Mouse (Mus musculus) left cerebral cortex, postnatal 25 days (tissue): ENCODE measurements at regions not wholly inside any gene's neighbourhood (a gene's known extent, or its start where the extent isn't known, plus 50 kb on each side); places are given as distances from the start of the nearest gene placed in this dataset.

Experiments
- DNase-seq, 2 experiments: peaks; one replicate each; pipeline ENCODE4 v3.0.0; 2022; ENCODE audit warnings: low spot score in 2 of 2, mixed read lengths in 1 of 2
- intact Hi-C: fragments of 180-260 bp; cut with DNase I; formaldehyde crosslinking; loops from one replicate; pipeline ENCODE4 v1.15.1; 2025

DNA sequence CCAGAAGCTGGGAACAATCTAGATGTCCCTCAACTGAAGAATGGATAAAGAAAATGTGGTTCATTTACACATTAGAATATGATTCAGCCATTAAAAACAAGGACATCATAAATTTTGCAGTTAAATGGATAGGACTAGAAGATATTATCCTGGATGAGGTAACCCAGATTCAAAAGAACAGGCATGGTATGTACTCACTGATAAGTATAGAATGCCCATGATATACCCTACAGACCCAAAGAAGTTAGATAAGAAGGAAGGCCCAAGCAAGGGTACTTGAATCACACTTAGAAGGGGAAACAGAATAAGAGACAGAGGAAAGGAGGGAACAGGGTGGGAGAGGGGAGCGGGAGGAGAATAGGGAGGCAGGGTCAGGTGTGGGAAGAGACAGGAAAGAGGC, 127.4 kb upstream of the Itga4 start:
- no peak for DNase-seq
- intact Hi-C loops = no loop called here

DNA sequence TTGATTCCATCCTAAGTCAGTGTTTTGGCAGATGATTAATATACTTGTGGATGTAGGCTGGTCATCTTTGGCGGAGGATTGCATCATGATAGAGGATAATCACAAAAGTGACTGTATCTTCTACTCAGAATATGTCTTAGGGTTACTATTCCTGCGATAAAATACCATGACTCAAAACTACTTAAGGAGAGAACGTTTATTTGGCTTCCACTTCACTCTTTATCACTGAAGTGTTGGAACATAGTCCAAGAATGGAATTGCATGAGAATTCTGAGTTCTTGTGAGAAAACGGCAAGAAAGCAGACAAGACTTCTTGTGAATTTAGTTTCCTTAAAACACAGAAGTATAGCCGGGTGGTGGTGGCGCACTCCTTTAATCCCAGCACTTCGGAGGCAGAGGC, 124.6 kb upstream of the Itga4 start:
- DNase-seq = peak in 1 of 2 experiments; percentile 12
- intact Hi-C loops = no loop called here

DNA sequence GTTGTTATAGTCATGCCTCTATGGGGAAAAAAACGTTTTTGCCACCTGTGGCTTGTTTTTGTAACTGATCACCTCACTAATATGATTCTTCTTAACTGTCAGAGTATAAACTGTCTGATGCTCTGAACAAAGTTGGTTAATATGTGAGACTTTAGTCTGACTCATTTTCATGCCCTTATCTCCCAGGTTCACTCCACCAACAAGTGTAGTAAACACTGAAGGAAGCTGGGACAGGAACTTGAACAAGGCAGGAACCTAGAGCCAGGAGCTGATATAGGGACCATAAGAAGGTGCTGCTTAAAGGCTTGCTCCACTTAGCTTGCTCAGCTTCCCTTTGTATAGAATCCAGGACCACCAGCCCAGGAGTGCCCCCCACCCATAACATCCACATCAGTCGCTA, 124.0 kb upstream of the Itga4 start:
- intact Hi-C loops = no loop called here
- DNase-seq = no peak

DNA sequence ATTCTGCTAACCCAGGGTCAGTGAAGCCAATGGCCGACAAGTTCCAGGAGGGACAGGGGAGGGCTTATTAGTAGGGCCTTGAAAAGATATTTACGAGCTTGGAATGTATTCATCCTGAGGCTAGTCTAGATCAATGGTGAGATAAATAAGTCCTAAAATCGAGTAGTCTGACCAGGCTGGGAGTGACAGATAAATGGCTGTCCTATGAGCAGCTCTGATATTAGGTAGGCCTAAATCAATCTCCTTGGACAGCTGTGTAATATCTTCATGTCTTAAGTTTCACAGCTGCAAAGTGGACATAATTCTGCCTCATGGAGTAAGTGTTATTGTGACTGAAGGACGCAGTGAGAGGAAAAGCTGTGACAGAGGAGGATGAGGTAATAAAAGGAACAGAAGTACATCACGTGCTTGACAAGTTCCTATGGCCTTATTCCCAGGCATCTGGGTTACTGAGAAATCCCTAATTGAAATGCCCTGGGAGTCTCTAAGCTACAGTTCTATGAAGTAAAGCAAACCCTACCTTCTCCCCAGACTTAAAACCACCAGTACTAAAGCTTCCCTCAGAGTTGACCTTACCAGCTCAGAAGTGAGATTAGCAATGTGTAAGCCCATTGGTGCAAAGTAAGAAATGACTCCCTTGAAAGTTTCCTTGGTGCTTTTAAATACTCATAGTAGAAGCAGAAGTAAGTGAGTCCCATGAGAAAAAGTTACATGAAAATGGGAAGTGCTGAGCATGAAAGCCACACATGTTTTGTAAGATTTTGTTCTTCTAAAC, 123.3 kb upstream of the Itga4 start:
- DNase-seq = no peak
- intact Hi-C loops = no loop called here

DNA sequence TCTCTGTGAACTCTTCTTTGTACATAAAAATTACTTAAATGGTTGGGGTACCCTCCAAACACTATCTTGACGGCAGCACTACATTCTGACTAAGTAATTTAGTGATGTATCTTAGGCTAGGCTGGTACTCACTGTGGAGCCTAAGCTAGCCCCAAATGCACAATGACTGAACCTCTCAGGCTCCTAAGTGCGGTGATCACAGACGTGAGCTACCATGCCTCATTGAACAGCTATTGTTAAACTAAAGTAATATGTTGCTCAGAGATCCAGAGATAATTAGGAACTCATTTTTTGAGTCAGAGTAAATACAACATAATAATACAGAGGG, 122.7 kb upstream of the Itga4 start:
- DNase-seq = no peak
- intact Hi-C loops = no loop called here

DNA sequence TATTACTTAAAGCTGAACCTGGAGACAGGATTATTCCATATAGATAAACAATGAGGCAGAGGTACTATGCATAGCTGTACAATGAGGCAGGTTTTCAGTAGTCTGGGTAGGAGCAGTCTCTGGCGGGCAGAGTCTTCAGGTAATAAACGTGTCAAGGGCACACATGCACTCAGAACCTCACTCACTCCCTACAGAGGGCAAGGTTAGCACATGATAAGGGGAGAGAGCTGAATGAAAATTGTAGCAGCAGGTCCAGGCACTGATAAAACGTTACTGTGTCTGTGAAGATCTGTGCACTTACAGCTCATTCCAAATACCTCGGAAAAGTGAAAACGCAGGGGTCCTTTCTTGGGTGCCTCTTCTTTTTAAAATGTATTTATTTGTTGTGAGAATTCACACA, 120.9 kb upstream of the Itga4 start:
- intact Hi-C loops = no loop called here
- no peak for DNase-seq

DNA sequence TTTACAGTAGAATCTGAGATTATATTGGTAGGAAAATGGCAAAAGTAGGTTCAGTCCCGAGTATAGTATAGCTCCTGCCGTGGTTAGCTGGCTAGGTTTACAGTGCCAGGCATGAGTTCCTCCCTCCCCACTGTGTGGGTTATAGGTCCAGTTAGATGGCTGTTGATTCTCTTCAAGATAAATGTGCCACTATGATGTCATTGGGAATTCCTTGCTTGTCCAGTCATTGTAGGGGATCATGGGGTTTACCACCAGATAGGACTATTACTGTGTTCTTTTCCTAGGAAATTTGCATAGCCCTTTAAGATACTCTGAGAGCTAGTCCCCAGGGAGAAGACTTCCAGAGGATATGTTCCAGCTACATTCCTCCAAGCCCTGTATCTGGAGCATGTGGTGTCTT, 119.2 kb upstream of the Itga4 start:
- DNase-seq = no peak
- intact Hi-C loops = no loop called here

DNA sequence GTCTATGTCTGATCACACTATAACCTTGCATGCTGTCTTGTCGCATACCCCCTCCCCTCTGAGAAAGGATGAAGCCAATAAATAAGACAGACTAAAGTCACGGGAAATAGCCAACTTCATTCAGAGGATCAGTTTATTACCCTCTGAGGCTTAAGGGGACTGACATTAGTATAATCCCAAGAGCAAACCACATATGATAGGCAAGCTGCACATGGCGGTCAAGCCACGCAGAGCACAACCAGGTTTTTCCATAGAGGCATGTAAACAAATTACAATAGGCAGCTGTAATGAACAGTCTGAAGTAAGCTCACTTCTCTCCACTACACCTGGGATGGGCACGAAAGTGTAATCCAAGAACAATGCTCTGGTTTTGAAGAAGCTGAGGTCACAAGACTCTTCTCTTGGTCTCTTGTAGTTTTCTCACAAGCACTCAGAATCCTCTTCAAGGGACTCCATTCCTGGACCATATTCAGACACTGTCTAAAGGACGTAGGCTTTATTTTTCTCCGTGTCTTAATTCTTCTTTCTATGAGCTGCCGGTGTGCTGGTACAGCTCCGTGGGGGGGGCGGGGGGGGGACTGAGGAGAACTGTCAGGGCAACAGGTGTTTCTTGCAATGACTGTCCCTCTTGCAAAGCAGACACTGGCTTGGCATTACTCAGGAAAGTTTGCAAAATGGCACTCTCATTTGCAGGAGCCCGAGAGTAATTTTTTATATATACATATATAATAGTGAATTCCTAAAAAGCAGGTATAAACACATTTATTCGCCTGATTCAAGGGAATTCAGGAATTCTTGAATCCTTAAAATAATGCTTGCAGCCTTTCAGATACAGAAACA, 118.4 kb upstream of the Itga4 start:
- DNase-seq = no peak
- intact Hi-C loops = no loop called here

DNA sequence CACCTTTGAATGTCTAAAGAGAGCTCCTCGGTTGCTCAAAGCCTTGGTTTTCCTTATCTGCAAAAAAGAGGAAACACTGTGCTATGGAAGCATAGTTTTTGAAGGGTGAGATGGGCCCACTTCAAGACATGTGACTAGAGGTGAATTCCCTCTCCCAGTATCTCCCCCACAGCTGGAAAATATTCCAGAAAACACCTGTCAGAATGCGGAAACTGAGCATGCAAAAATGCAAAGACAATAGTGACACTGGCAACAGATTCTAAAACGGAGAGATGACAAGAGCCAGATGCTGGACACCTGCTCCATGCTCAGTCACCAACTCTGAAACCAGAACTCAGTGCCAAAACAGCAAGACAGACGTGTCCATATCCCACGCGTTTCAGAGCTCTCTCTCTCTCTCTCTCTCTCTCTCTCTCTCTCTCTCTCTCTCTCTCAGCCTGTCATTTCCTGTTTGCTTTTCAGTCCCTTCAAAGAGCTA, 117.5 kb upstream of the Itga4 start:
- DNase-seq = no peak
- intact Hi-C loops = no loop called here

DNA sequence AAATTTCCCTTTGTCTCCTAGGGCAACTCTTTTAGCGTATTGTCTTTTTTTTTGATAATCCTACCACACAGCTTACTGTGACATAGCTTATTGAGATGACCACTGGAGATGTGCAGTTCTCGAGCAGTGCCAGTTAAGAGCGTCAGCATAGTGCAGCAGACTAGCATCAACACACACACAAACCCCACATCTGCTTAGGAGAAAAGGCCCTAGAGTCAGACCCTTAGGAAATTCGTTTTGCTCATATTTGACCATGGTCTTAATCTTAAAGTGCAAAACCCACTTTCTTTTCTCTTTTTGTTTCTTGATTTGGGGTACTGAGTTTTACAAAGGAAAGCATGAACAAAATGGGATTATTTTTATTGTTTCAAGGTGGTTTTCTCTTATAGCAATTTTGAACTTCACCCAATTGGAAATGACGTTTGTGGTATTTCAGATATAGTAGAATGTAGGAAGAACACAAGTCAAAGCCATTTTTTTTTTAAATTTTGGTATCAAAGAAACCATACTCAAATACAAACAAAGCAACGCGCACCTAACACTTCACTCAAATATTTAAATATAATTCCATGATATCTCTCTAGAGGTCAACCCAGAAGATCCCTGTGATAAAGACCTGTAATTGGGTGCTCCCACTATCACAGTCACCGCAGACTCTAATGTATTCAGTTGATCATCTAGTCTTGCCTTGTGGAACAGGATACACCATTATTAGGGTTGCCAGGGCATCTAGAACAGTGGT, 116.7 kb upstream of the Itga4 start:
- intact Hi-C loops = no loop called here
- no peak for DNase-seq

DNA sequence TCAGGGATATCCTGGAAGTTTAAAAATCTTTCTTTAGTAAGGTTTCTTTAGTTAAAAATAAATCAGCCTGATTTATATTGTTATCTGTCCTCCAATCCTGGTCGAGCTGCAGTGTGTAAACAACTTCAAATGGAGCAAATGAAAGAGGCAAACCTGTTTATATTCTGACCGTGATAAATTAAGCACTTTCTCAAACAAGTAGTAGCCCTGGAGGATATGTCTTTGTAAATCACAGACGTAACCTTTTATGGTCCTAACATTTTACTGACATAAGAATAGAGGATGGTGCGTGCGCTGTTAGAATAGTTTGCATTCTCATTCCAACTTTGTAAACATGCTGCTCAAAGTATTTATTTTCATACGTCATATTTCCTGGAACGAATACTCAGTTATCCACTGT, 113.3 kb upstream of the Itga4 start:
- DNase-seq = no peak
- intact Hi-C loops = no loop called here

DNA sequence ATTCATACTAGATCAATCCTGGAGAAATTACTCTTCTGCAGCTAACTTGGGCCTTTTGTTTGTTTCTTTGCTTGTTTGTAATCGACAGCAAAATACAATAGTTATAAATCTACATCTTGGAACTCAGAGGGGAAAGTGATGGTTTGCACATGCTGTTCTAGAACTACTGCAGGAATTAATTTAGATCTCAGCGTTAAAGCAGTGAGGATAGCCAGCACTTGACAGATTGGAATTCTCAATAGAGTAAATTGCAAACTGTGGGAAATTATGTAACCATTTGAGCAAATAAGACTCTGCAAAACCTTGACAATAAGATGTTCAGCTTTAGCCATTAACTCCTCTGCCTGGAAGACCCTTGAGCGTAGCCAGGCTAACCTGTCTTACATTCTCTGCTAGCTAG, 112.0 kb upstream of the Itga4 start:
- DNase-seq = no peak
- intact Hi-C loops = no loop called here

DNA sequence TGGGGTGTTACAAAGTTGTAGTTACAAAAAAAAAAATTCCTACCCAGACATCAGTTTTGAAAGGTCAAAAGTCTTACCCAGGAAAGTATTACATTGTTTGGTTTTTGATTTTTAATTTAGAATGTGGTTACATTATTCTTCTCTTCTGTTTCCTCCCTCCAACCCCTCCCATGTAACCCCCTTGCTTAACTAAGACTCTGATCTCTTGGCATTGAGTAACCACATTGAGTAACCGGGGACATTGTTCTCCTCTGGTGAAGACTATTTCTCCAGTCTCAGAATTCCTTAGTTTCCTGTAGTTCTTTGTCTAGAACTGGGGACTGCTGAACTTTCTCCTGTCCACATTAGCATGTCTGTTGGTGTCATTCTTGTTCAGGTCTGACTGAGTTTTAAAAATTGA, 109.3 kb upstream of the Itga4 start:
- intact Hi-C loops = no loop called here
- DNase-seq = no peak

DNA sequence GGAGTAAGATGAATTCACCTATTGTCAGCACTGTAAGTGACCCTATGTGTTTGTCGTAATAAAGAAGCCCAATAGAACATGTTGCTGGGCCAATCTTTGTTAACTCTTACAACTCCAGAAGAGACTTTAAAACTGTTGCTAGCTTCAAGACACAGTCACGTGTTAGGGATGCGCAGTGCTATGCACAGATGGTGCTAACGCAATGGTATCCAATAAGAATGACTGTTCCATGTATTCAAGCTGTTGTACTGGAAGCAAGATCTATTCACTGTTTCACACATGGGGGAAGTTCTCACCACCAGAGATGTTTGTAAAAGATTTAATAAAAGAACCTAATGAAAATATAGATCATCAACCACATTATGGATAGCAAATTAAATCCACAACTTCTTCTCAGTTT, 108.7 kb upstream of the Itga4 start:
- no peak for DNase-seq

DNA sequence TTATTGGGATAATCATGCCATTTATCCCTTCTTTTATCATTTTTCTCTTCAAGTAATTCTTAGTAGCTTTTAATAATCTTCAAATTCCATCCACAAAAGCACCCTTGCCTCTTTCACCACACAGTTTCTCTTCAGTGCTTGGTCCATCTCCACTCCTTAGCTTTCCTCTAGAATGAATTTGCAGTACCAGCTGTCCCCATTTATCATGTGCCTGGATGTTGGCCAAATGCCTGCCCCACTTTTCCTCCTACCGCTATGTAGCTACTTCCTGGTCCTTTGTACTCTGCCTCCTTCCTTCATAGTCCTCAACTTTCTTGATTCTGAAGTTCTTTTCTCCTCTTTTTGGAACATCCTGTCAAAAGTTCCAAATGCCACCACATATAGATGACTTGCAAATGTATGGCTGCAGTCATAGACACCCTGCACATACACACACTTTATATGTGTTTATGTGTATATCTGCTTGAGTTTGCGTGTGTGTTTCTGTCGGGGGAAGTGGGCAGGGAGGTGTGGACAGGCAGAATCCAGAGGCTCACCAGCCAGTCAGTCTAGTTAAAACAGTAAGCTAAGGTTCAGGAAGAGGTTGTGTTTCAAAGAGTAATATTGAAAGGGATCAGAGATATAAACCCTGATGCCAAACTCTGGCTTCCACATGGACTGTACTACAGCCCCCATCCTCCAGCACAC, 106.1 kb upstream of the Itga4 start:
- peak in 1 of 2 experiments; percentile 59 for DNase-seq
- intact Hi-C loops = no loop called here

More for the DNA sequence above, 108.7 kb upstream of the Itga4 start:
- intact Hi-C loops = no loop called here

DNA sequence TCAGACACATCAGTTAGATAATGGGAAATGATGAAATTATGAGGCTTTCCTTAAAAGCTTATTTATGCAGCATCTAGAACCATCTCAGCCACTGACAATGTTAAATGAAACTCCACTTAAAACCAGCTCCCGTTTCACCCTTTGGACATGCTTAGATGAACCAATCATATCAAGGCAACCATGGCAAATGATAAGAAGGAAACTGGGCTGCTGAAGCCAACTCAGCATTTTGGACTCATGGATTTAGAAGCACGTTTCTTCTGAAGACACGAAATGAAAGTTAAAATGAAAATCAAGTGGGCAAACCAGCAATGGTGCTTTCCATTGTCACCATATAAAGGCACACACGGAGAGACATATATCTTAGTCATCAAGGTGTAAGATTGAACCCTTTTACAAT, 103.6 kb upstream of the Itga4 start:
- intact Hi-C loops = no loop called here
- DNase-seq = no peak

DNA sequence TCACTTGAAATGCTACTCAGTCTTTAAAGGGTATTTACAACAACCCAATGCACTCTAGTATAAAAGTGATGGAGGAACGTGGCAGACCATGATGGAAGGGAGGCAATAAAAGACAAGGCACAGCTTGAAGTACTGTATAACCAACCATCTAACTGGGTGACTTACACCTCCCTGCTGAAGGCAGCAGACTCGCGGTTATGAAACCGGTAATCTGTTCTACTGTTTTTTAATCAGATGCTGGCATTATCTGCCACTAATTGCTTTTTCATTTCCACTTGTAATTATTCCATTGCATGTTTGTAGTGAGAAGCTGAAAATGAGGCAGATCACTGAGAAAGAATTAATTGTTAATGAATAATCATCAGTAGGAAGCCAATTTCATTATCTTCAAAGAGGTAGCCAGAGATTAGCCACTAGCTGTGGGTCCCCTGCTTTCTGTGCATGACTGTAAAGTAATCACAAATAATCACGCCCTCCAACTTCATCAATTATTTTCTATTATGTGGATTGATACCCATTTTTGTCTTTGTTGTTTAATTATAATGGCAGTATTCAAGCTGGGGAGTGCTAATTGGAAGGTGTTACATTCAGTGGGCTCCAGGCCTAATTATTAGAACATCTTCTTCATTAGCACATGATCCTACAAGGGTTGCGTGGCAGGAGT, 103.1 kb upstream of the Itga4 start:
- DNase-seq = no peak
- intact Hi-C loops = no loop called here

DNA sequence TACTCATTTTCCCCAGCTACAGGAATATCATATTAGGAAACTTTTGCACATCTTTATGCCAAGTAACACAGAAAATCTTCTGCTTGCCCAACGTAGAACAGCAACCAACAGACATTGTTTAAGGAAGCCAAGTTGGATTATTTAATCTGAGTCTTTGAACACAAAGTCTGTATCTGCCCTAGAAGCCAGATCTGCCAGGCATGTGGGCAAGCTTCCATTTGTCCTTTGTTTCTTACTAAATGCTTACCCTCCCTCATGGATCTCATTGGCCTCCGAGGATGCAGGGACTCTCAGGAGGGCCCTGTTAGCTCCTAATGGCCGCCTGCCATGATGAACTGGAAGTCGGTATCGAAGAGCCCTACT, 102.5 kb upstream of the Itga4 start:
- no peak for DNase-seq
- intact Hi-C loops = no loop called here

DNA sequence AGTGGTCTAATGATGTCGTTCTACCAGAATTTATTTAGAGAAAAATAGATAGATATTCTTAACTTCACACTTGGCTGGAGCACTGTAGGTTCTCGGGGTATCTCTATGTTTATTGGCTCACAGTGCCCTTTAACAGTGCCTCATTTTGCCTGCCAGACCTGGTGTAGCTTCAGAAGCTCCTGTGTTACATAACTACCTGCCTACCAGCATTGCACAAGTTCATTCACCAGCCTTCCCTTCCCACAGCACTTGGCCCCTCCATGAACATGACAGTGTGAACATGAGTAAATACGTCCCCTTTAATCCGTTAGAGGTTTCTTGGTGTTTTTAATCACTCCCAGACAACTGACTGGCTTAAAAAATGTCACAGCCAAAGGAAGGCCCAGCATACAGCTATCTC, 102.2 kb upstream of the Itga4 start:
- intact Hi-C loops = no loop called here
- DNase-seq = no peak
